Mouse (Mus musculus) activated CD4-positive, CD25-positive, alpha-beta regulatory T cell (primary cell): ENCODE results near the gene Pygl. TPM values are rescaled to one million over a fixed set of nuclear protein-coding genes. Genes with fewer than 3 reads are reported as not detected.

Experiments
- polyA plus RNA-seq, 2 experiments: library from polyadenylated mRNA; unstranded; fragments of 100-300 nt; shearing (Covaris generic); gene quantifications; one replicate each; pipeline ENCODE4 v1.2.1; 2017

Gene Pygl
- polyA plus RNA-seq, result 1 to 10 TPM in 1 of 2 experiments, under 1 TPM in 1; 0.57 to 1.4 TPM

GRCm38 (mm10) chr12:70231294-70231693 lies at the start of gene Pygl:
Pygl (minus strand) TSS chr12:70231488.

GRCm38 (mm10) chr12:70153842-70154241 lies 77.4 kb downstream of the Pygl start, which contains the start of gene Abhd12b:
Abhd12b (plus strand) TSS chr12:70154142.

Other genes starting within 250 kb of the Pygl start
- 1 to 10 TPM; 6.6 to 8.0 TPM for gene Sav1, start 244.5 kb downstream of the Pygl start, polyA plus RNA-seq
- gene Nin, start 117.8 kb downstream of the Pygl start, polyA plus RNA-seq, result 10 to 100 TPM; 24.8 to 40.0 TPM
- 1 to 10 TPM in 1 of 2 experiments, under 1 TPM in 1; 0.52 to 2.1 TPM for gene Abhd12b, start 77.3 kb downstream of the Pygl start, polyA plus RNA-seq
- 1 to 10 TPM in 1 of 2 experiments, not detected in 1; 1.1 TPM for gene Trim9, start 116.1 kb upstream of the Pygl start, polyA plus RNA-seq
- gene Tmx1, start 221.6 kb upstream of the Pygl start, polyA plus RNA-seq, result 100 to 1,000 TPM in 1 of 2 experiments, 10 to 100 TPM in 1; 88.6 to 129 TPM